Comparison of ENCODE assay signal across 8 mouse cellular contexts in genomic region chr5:109555676-109556571, GRCm38 (mm10). TPM values are rescaled to one million over a fixed set of nuclear protein-coding genes. Genes with fewer than 3 reads are reported as not detected.
DNase-seq lines count a peak whose midpoint lies in the region; ATAC-seq and TF ChIP-seq lines count a peak whose summit lies in the region.

No protein-coding gene starts in this region.

- peaks cover 45% of the 10 kb centered on the region for H3K9me3 ChIP-seq in liver, postnatal 0 days (ENCODE audit: low read length)
- H3K9me3 ChIP-seq in stomach, embryonic 14.5 days (ENCODE audit: control insufficient read depth, low read depth, low read length), result peaks cover 49% of the 10 kb centered on the region

- peaks cover 4% of the 10 kb centered on the region; the same call in 1 of the 2 replicates for H3K36me3 ChIP-seq in liver, postnatal 0 days (replicated peaks; ENCODE audit: insufficient read depth, low read length)
- no peaks in the 10 kb centered on the region for H3K36me3 ChIP-seq in stomach, embryonic 14.5 days (ENCODE audit: control insufficient read depth, insufficient read depth, low read length)

- no peaks in the 10 kb centered on the region for H3K27me3 ChIP-seq in liver, postnatal 0 days (ENCODE audit: insufficient read depth, low read length)
- H3K27me3 ChIP-seq in stomach, embryonic 14.5 days (ENCODE audit: control insufficient read depth, insufficient read depth, low read length), result no peaks in the 10 kb centered on the region

- no peak for TF ChIP-seq CTCF in liver, postnatal 0 days (IDR thresholded peaks at IDR 0.05; ENCODE audit: low read depth)

- H3K27ac ChIP-seq in liver, postnatal 0 days (ENCODE audit: low read depth), result peak overlapping the region; percentile 97
- H3K27ac ChIP-seq in stomach, embryonic 14.5 days (ENCODE audit: low read length), result peak overlapping the region; percentile 74; the same call in 1 of the 2 replicates

- TF ChIP-seq EP300 in liver, postnatal 0 days (IDR thresholded peaks at IDR 0.05; ENCODE audit: low read depth), result no peak

- 0 out of 2 replicates have a peak overlapping the region, but pooled peaks have one; percentile 81 for H3K4me2 ChIP-seq in liver, postnatal 0 days (ENCODE audit: low read depth, low read length)
- peak overlapping the region; percentile 8; the same call in 1 of the 2 replicates for H3K4me2 ChIP-seq in stomach, embryonic 14.5 days (replicated peaks; ENCODE audit: low read depth, low read length)

- H3K9ac ChIP-seq in liver, postnatal 0 days (replicated peaks), result no peak overlapping the region
- H3K9ac ChIP-seq in stomach, embryonic 14.5 days (replicated peaks; ENCODE audit: low read depth, low read length), result no peak overlapping the region

- no peak for ATAC-seq in liver, postnatal 0 days
- ATAC-seq in stomach, embryonic 14.5 days (ENCODE audit: insufficient number of reproducible peaks, insufficient read depth, low FRiP score, low read depth), result no peak

- DNase-seq in thymus, adult 18-20 months, result peak; percentile 45
- DNase-seq in thymus, postnatal 25 days, result no peak
- peak; percentile 73 for DNase-seq in cerebellum, adult 8-10 months
- DNase-seq in heart, adult 9 months (ENCODE audit: low spot score in 2 of 2), result peak; percentile 22 to 30
- peak; percentile 23 for DNase-seq in kidney, postnatal 14 days
- DNase-seq in liver, postnatal 0 days, result peak; percentile 43
- DNase-seq in Muller cell, postnatal 12 days (ENCODE audit: inconsistent ontology term), result no peak

- WGBS in liver, postnatal 0 days (ENCODE audit: insufficient replicate concordance), result 83% methylated on average over 54 of the region's 54 CpGs
- WGBS in stomach, embryonic 14.5 days, result 77% methylated on average over 54 of the region's 54 CpGs

- peak overlapping the region; percentile 70; the same call in 1 of the 2 replicates for H3K4me3 ChIP-seq in liver, postnatal 0 days (ENCODE audit: low read depth, low read length)
- H3K4me3 ChIP-seq in stomach, embryonic 14.5 days (ENCODE audit: low read depth, low read length), result peak overlapping the region; percentile 57

- H3K4me1 ChIP-seq in liver, postnatal 0 days (ENCODE audit: insufficient read depth), result no peaks in the 10 kb centered on the region; the same call in 1 of the 2 replicates
- H3K4me1 ChIP-seq in stomach, embryonic 14.5 days (ENCODE audit: control insufficient read depth, insufficient read depth, low read length), result no peaks in the 10 kb centered on the region

RNA-seq across cellular contexts. Expression of gene Crlf2, which starts 2.9 kb away (rescaled TPM):
- polyA plus RNA-seq in liver, postnatal 0 days (2015; fragmentation: Nextera tagmentation; extraction: Ambion mirVana), result 8.9 and 10.2 TPM in 2 replicates
- 8.7 and 9.6 TPM in 2 replicates for polyA plus RNA-seq in stomach, embryonic 14.5 days (2014; fragmentation: Nextera tagmentation; extraction: Ambion mirVana)

Comparison
In these comparisons a context has a peak if more than half of its experiments do, and no peak if none do; other contexts are left out.
1. DNase-seq: peak in thymus, adult 18-20 months (2 of 2), cerebellum, adult 8-10 months (single experiment), heart, adult 9 months (2 of 2), kidney, postnatal 14 days (single experiment) and liver, postnatal 0 days (single experiment); none in thymus, postnatal 25 days (single experiment) and Muller cell, postnatal 12 days (single experiment).